Mouse (Mus musculus) liver, embryonic 11.5 days (tissue): ENCODE measurements around the gene Uhrf2. TPM values are rescaled to one million over a fixed set of nuclear protein-coding genes. Genes with fewer than 3 reads are reported as not detected.

Source experiments
- ATAC-seq: fragments of 200-750 bp; cut with Nextera tagmentation; replicated peaks from 2 replicates; pipeline ENCODE4 v1.8.0; 2017; ENCODE audit warnings: moderate number of reproducible peaks, mild to moderate bottlenecking, moderate TSS enrichment, moderate library complexity; ENCODE audit not compliant: low FRiP score
- DNase-seq: peaks from one replicate; pipeline ENCODE4 v3.0.0-alpha.2; 2017; ENCODE audit warnings: low spot score
- H3K27ac ChIP-seq: fragments of 300-500 bp; sonication (generic); 2 replicates; pipeline ENCODE4 v1.5.1; 2014; ENCODE audit warnings: mild to moderate bottlenecking, low read depth, low read length, control low read depth
- H3K27me3 ChIP-seq: fragments of 300-500 bp; sonication (generic); replicated peaks from 2 replicates; pipeline ENCODE4 v1.6.1; 2014; ENCODE audit warnings: low read length, mixed read lengths; ENCODE audit not compliant: control insufficient read depth, insufficient read depth
- H3K36me3 ChIP-seq: fragments of 300-500 bp; sonication (generic); 2 replicates; pipeline ENCODE4 v1.6.1; 2014; ENCODE audit warnings: mild to moderate bottlenecking, low read length, moderate library complexity, mixed read lengths; ENCODE audit not compliant: control insufficient read depth, insufficient read depth
- H3K4me1 ChIP-seq: fragments of 300-500 bp; sonication (generic); replicated peaks from 2 replicates; pipeline ENCODE4 v1.6.1; 2014; ENCODE audit warnings: low read length, mixed read lengths; ENCODE audit not compliant: control insufficient read depth, insufficient read depth
- H3K4me2 ChIP-seq: fragments of 300-500 bp; sonication (generic); 2 replicates; pipeline ENCODE4 v1.6.1; 2014; ENCODE audit warnings: mild to moderate bottlenecking, control low read depth, moderate library complexity
- H3K4me3 ChIP-seq: fragments of 300-500 bp; sonication (generic); 2 replicates; pipeline ENCODE4 v1.5.1; 2014; ENCODE audit warnings: low read depth, low read length, control low read depth
- H3K9ac ChIP-seq: fragments of 300-500 bp; sonication (generic); 2 replicates; pipeline ENCODE4 v1.6.1; 2014; ENCODE audit warnings: low read depth, low read length, control low read depth
- H3K9me3 ChIP-seq: fragments of 300-500 bp; sonication (generic); 2 replicates; pipeline ENCODE4 v1.6.1; 2016; ENCODE audit warnings: low read length, inconsistent platforms, mixed read lengths; ENCODE audit not compliant: control insufficient read depth
- WGBS: fragments of 180-500 bp; shearing (Covaris S2); extraction: QIAGEN DNeasy Blood & Tissue Kit; methylation state at CpG from one replicate; pipeline ENCODE4 v1.1.7; 2014; 5-methylcytosine and 5-hydroxymethylcytosine counted together
- polyA plus RNA-seq: library from polyadenylated mRNA; unstranded; fragments of >200 nt; fragmentation: Nextera tagmentation; extraction: Ambion mirVana; gene quantifications from 2 replicates; pipeline ENCODE4 v1.2.1, GENCODE M21; 2014

The Uhrf2 gene
- polyA plus RNA-seq, 1 experiment from 2014 or later = 65.9 TPM

GRCm38 (mm10) chr19:30124999-30125669 lies 94.8 kb downstream of the Uhrf2 start:
- no peaks in the 10 kb centered on the region for H3K4me1 ChIP-seq
- H3K9ac ChIP-seq = no peak overlapping the region
- H3K27ac ChIP-seq = no peak overlapping the region
- no peaks in the 10 kb centered on the region for H3K36me3 ChIP-seq
- WGBS = 59% methylated on average over 7 of the region's 7 CpGs
- no peak overlapping the region for H3K4me3 ChIP-seq
- H3K27me3 ChIP-seq = no peaks in the 10 kb centered on the region
- no peak for ATAC-seq
- no peak for DNase-seq
- H3K9me3 ChIP-seq = no peaks in the 10 kb centered on the region
- no peak overlapping the region for H3K4me2 ChIP-seq

GRCm38 (mm10) chr19:30125670-30126059 lies 95.4 kb downstream of the Uhrf2 start:
- DNase-seq (no peak), ATAC-seq (no peak)
- 78% methylated on average over 7 of the region's 7 CpGs for WGBS
- Histone ChIP-seq H3K4me3 (no peak overlapping the region), H3K27me3 (no peaks in the 10 kb centered on the region), H3K9ac (no peak overlapping the region), H3K36me3 (no peaks in the 10 kb centered on the region), H3K27ac (no peak overlapping the region), H3K4me1 (no peaks in the 10 kb centered on the region), H3K4me2 (no peak overlapping the region), H3K9me3 (no peaks in the 10 kb centered on the region)

GRCm38 (mm10) chr19:30128177-30128576 lies 97.9 kb downstream of the Uhrf2 start:
- Histone ChIP-seq H3K27me3 (no peaks in the 10 kb centered on the region), H3K27ac (no peak overlapping the region), H3K4me3 (no peak overlapping the region), H3K4me1 (no peaks in the 10 kb centered on the region), H3K4me2 (no peak overlapping the region), H3K36me3 (no peaks in the 10 kb centered on the region), H3K9me3 (no peaks in the 10 kb centered on the region), H3K9ac (no peak overlapping the region)
- ATAC-seq (0 out of 2 replicates have a peak, but pooled peaks have one; percentile 49), DNase-seq (no peak)
- 54% methylated on average over 4 of the region's 4 CpGs for WGBS

GRCm38 (mm10) chr19:30136308-30136707 lies 106.0 kb downstream of the Uhrf2 start:
- no peak for ATAC-seq
- Histone ChIP-seq H3K36me3 (no peaks in the 10 kb centered on the region), H3K27me3 (no peaks in the 10 kb centered on the region), H3K9me3 (no peaks in the 10 kb centered on the region), H3K4me1 (no peaks in the 10 kb centered on the region), H3K4me3 (no peak overlapping the region), H3K9ac (no peak overlapping the region), H3K4me2 (no peak overlapping the region), H3K27ac (no peak overlapping the region)
- no peak for DNase-seq
- WGBS = 92% methylated on average over 1 of the region's 1 CpGs

Other genes with a start within 250 kb of the Uhrf2 start
- 4.0 and 5.2 TPM in 2 replicates for gene 9930021J03Rik, start 224.5 kb upstream of the Uhrf2 start, polyA plus RNA-seq
- 14.9 and 16.2 TPM in 2 replicates for gene Ranbp6, start 217.5 kb upstream of the Uhrf2 start, polyA plus RNA-seq
- gene Il33, start 105.4 kb upstream of the Uhrf2 start, polyA plus RNA-seq = 0.27 and 0.31 TPM in 2 replicates
- not detected in 2 replicates for gene Trpd52l3, start 26.7 kb upstream of the Uhrf2 start, polyA plus RNA-seq
- 22.2 and 24.7 TPM in 2 replicates for gene Gldc, start 144.9 kb downstream of the Uhrf2 start, polyA plus RNA-seq
- 0.17 and 0.21 TPM in 2 replicates for gene Mbl2, start 202.4 kb downstream of the Uhrf2 start, polyA plus RNA-seq